Mouse (Mus musculus) kidney, embryonic 14.5 days (tissue): ENCODE results near the gene Armh4. TPM values are rescaled to one million over a fixed set of nuclear protein-coding genes. Genes with fewer than 3 reads are reported as not detected.

Source experiments
- ATAC-seq: fragments of 200-750 bp; cut with Nextera tagmentation; 2 replicates; pipeline ENCODE4 v1.8.0; 2017; ENCODE audit warnings: moderate number of reproducible peaks, mild to moderate bottlenecking, moderate TSS enrichment, moderate library complexity; ENCODE audit not compliant: low FRiP score, low TSS enrichment
- H3K27ac ChIP-seq: fragments of 300-500 bp; sonication (generic); 2 replicates; pipeline ENCODE4 v1.5.1; 2014; ENCODE audit warnings: low read depth, mild to moderate bottlenecking, low read length, moderate library complexity, mixed read lengths
- H3K27me3 ChIP-seq: fragments of 300-500 bp; sonication (generic); 2 replicates; pipeline ENCODE4 v1.6.1; 2014; ENCODE audit warnings: mild to moderate bottlenecking, low read length; ENCODE audit not compliant: control insufficient read depth, insufficient read depth
- H3K36me3 ChIP-seq: fragments of 300-500 bp; sonication (generic); 2 replicates; pipeline ENCODE4 v1.6.1; 2014; ENCODE audit warnings: low read length, mixed read lengths; ENCODE audit not compliant: control insufficient read depth, insufficient read depth
- H3K4me1 ChIP-seq: fragments of 300-500 bp; sonication (generic); 2 replicates; pipeline ENCODE4 v1.6.1; 2014; ENCODE audit warnings: low read length, mixed read lengths; ENCODE audit not compliant: control insufficient read depth, insufficient read depth
- H3K4me2 ChIP-seq: fragments of 300-500 bp; sonication (generic); replicated peaks from 2 replicates; pipeline ENCODE4 v1.6.1; 2014; ENCODE audit warnings: low read depth, mild to moderate bottlenecking, low read length
- H3K4me3 ChIP-seq: fragments of 300-500 bp; sonication (generic); 2 replicates; pipeline ENCODE4 v1.5.1; 2014; ENCODE audit warnings: mild to moderate bottlenecking, low read length
- H3K9ac ChIP-seq: fragments of 300-500 bp; sonication (generic); 2 replicates; pipeline ENCODE4 v1.6.1; 2014; ENCODE audit warnings: low read depth, mild to moderate bottlenecking, low read length, moderate library complexity
- H3K9me3 ChIP-seq: fragments of 300-500 bp; sonication (generic); 2 replicates; pipeline ENCODE4 v1.6.1; 2016; ENCODE audit warnings: low read length; ENCODE audit not compliant: control insufficient read depth
- WGBS: fragments of 180-500 bp; shearing (Covaris S2); extraction: QIAGEN DNeasy Blood & Tissue Kit; methylation state at CpG from one replicate; pipeline ENCODE4 v1.1.7; 2014; 5-methylcytosine and 5-hydroxymethylcytosine counted together
- polyA plus RNA-seq: library from polyadenylated mRNA; unstranded; fragments of >200 nt; fragmentation: Nextera tagmentation; extraction: Ambion mirVana; gene quantifications from 2 replicates; pipeline ENCODE4 v1.2.1, GENCODE M21; 2014

The Armh4 gene
- polyA plus RNA-seq, 1 experiment from 2014 or later: 5.2 TPM

- 84% methylated on average over 6 of the region's 6 CpGs for WGBS
- ATAC-seq: no peak
- H3K27ac ChIP-seq: no peak overlapping the region
- no peaks in the 10 kb centered on the region for H3K9me3 ChIP-seq
- no peak overlapping the region for H3K4me2 ChIP-seq
- no peaks in the 10 kb centered on the region for H3K27me3 ChIP-seq
- no peak overlapping the region for H3K9ac ChIP-seq
- no peaks in the 10 kb centered on the region for H3K36me3 ChIP-seq
- no peaks in the 10 kb centered on the region for H3K4me1 ChIP-seq
- H3K4me3 ChIP-seq: no peak overlapping the region
Observed at GRCm38 (mm10) chr14:49743946-49744526, 39.1 kb downstream of the Armh4 start.

- no peaks in the 10 kb centered on the region for H3K27me3 ChIP-seq
- 71% methylated on average over 7 of the region's 7 CpGs for WGBS
- H3K4me3 ChIP-seq: no peak overlapping the region
- H3K9me3 ChIP-seq: no peaks in the 10 kb centered on the region
- no peaks in the 10 kb centered on the region for H3K4me1 ChIP-seq
- H3K36me3 ChIP-seq: no peaks in the 10 kb centered on the region
- no peak overlapping the region for H3K9ac ChIP-seq
- H3K27ac ChIP-seq: no peak overlapping the region
- no peak for ATAC-seq
- no peak overlapping the region for H3K4me2 ChIP-seq
Observed at GRCm38 (mm10) chr14:49739328-49739727, 43.9 kb downstream of the Armh4 start.

- H3K4me2 ChIP-seq: no peak overlapping the region
- no peak overlapping the region for H3K4me3 ChIP-seq
- no peaks in the 10 kb centered on the region for H3K4me1 ChIP-seq
- no peaks in the 10 kb centered on the region for H3K36me3 ChIP-seq
- no peaks in the 10 kb centered on the region for H3K27me3 ChIP-seq
- 74% methylated on average over 2 of the region's 2 CpGs for WGBS
- ATAC-seq: no peak
- no peak overlapping the region for H3K9ac ChIP-seq
- H3K27ac ChIP-seq: no peak overlapping the region
- no peaks in the 10 kb centered on the region for H3K9me3 ChIP-seq
Observed at GRCm38 (mm10) chr14:49738441-49739088, 44.6 kb downstream of the Armh4 start.

- no peaks in the 10 kb centered on the region for H3K27me3 ChIP-seq
- no peak for ATAC-seq
- no peaks in the 10 kb centered on the region for H3K36me3 ChIP-seq
- H3K4me3 ChIP-seq: no peak overlapping the region
- no peak overlapping the region for H3K27ac ChIP-seq
- no peak overlapping the region for H3K9ac ChIP-seq
- no peaks in the 10 kb centered on the region for H3K9me3 ChIP-seq
- H3K4me1 ChIP-seq: no peaks in the 10 kb centered on the region
- no peak overlapping the region for H3K4me2 ChIP-seq
Observed at GRCm38 (mm10) chr14:49733950-49734349, 49.2 kb downstream of the Armh4 start.

GRCm38 (mm10) chr14:49723361-49724054 is 59.7 kb downstream of the Armh4 start:
- Histone ChIP-seq H3K4me2 (no peak overlapping the region), H3K36me3 (no peaks in the 10 kb centered on the region), H3K4me3 (no peak overlapping the region), H3K27ac (no peak overlapping the region), H3K4me1 (no peaks in the 10 kb centered on the region), H3K27me3 (no peaks in the 10 kb centered on the region), H3K9me3 (no peaks in the 10 kb centered on the region), H3K9ac (no peak overlapping the region)
- no peak for ATAC-seq
- WGBS: 58% methylated on average over 4 of the region's 4 CpGs

- WGBS: 40% methylated on average over 3 of the region's 3 CpGs
- no peak overlapping the region for H3K4me2 ChIP-seq
Observed at GRCm38 (mm10) chr14:49722782-49723181, 60.4 kb downstream of the Armh4 start.

GRCm38 (mm10) chr14:49721281-49721680 is 61.9 kb downstream of the Armh4 start:
- Histone ChIP-seq H3K9me3 (no peaks in the 10 kb centered on the region), H3K4me3 (no peak overlapping the region), H3K36me3 (no peaks in the 10 kb centered on the region), H3K4me2 (no peak overlapping the region), H3K4me1 (no peaks in the 10 kb centered on the region), H3K27me3 (no peaks in the 10 kb centered on the region), H3K9ac (no peak overlapping the region), H3K27ac (no peak overlapping the region)
- 68% methylated on average over 1 of the region's 1 CpGs for WGBS
- no peak for ATAC-seq

More at GRCm38 (mm10) chr14:49722782-49723181, 60.4 kb downstream of the Armh4 start:
- H3K36me3 ChIP-seq: no peaks in the 10 kb centered on the region
- no peaks in the 10 kb centered on the region for H3K4me1 ChIP-seq
- H3K27me3 ChIP-seq: no peaks in the 10 kb centered on the region
- H3K9ac ChIP-seq: no peak overlapping the region
- H3K9me3 ChIP-seq: no peaks in the 10 kb centered on the region
- no peak overlapping the region for H3K27ac ChIP-seq
- ATAC-seq: no peak
- H3K4me3 ChIP-seq: no peak overlapping the region

- no peak overlapping the region for H3K4me3 ChIP-seq
- H3K27me3 ChIP-seq: no peaks in the 10 kb centered on the region
Observed at GRCm38 (mm10) chr14:49719678-49720077, 63.5 kb downstream of the Armh4 start.

GRCm38 (mm10) chr14:49711016-49711415 is 72.2 kb downstream of the Armh4 start:
- Histone ChIP-seq H3K9me3 (no peaks in the 10 kb centered on the region), H3K27me3 (no peaks in the 10 kb centered on the region), H3K4me3 (no peak overlapping the region), H3K9ac (no peak overlapping the region), H3K4me2 (no peak overlapping the region), H3K4me1 (no peaks in the 10 kb centered on the region), H3K36me3 (no peaks in the 10 kb centered on the region), H3K27ac (no peak overlapping the region)
- ATAC-seq: no peak
- 44% methylated on average over 3 of the region's 3 CpGs for WGBS

More at GRCm38 (mm10) chr14:49719678-49720077, 63.5 kb downstream of the Armh4 start:
- no peak overlapping the region for H3K4me2 ChIP-seq
- no peak for ATAC-seq
- H3K4me1 ChIP-seq: no peaks in the 10 kb centered on the region
- H3K9ac ChIP-seq: no peak overlapping the region
- H3K36me3 ChIP-seq: no peaks in the 10 kb centered on the region
- H3K9me3 ChIP-seq: no peaks in the 10 kb centered on the region
- H3K27ac ChIP-seq: no peak overlapping the region
